Mouse (Mus musculus) lung, adult 2 months (tissue): ENCODE measurements around the gene Tap1.

Source experiments
- CTCF ChIP-seq: fragments of 200-500 bp; IDR thresholded peaks from 2 replicates; pipeline ENCODE4 v1.5.1; 2011; ENCODE audit warnings: mild to moderate bottlenecking, low read length, control low read depth; ENCODE audit not compliant: insufficient read depth
- POLR2A ChIP-seq: fragments of 200-500 bp; IDR thresholded peaks from 2 replicates; pipeline ENCODE4 v1.6.1; 2011; ENCODE audit warnings: low read depth, mild to moderate bottlenecking, control low read depth, low read length, borderline replicate concordance; ENCODE audit errors: extremely low read depth

DNA sequence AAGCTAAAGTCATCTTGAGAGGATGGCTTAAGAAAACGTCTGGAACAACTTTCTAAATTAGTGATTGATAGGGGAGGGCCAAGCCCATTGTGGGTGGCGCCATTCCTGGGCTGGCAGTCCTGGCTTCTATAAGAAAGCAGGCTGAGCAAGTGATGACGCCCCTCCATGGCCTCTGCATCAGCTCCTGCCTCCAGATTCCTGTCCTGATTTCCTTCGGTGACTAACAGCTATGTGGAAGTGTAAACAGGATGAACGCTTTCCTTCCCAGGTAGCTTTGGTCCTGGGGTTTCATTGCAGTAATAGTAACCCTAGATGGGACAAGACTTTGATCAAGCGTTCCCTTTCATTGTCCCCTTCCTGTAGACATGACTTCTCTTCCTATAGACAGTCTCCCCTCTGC, 8.3 kb upstream of the Tap1 start:
- TF ChIP-seq CTCF: no peak
- no peak for TF ChIP-seq POLR2A
